ENCODE assay signal across 25 mouse cellular contexts in the genomic region with DNA sequence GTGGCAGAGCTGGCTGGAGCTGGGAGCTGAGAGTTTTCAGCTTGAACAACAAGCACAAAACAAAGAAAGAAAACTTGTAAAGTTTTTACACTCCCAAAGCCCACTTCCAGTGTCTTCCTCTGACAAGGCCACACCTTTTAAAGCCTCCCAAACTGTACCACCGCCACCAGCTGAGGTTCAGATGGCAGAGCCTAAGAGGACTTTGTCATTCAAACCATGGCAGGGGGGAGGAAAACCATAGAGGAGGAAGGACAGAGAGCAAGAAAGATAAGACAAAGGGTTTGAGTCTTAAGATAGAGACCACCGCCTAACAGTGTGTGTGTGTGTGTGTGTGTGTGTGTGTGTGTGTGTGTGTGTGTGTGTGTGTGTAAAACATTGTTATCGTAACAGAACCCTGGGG.
A peak's percentile ranks its signal among the peaks of the same experiment; 100 is the strongest.
DNase-seq lines count a peak whose midpoint lies in the region; ATAC-seq lines count a peak whose summit lies in the region.
"Had no signal": no experiment of that assay in that cellular context is flagged by ENCODE, and none has a peak within 500 bp of the region (broad histone marks: within the 10 kb centered on the region; RNA-seq: fewer than 3 reads in every experiment).

No protein-coding gene starts in this region.

- peak; percentile 34 for DNase-seq in heart, adult 11 months
- DNase-seq in heart, postnatal 25 days (ENCODE audit: low spot score): no peak
- peak; percentile 19 for DNase-seq in ZHBTc4 (ENCODE audit: low read depth, low spot score)
- no peak for DNase-seq in embryonic facial prominence, embryonic 14.5 days (ENCODE audit: low spot score)
- no peak for DNase-seq in ovary, postnatal 10 days (ENCODE audit: low spot score)
- no peak for DNase-seq in layer of hippocampus, postnatal 14 days (ENCODE audit: low spot score in 2 of 2)
- DNase-seq: adrenal gland, postnatal 25 days; cerebellum, adult 11 months; cerebellum, adult 9-11 months; gastrocnemius, postnatal 10 days; heart, adult 18-20 months; heart, postnatal 4 days; kidney, adult 9 months; kidney, postnatal 14 days; lung, adult 18-20 months; lung, postnatal 10 days; right cerebral cortex, adult 18-20 months; thymus, adult 18-20 months; thymus, postnatal 36 days had no signal

- no peaks in the 10 kb centered on the region for H3K36me3 ChIP-seq in embryonic facial prominence, embryonic 14.5 days (ENCODE audit: control insufficient read depth, insufficient read depth, low read length)
- H3K36me3 ChIP-seq in liver, embryonic 16.5 days (ENCODE audit: control insufficient read depth, insufficient read depth): no peaks in the 10 kb centered on the region
- no peaks in the 10 kb centered on the region for H3K36me3 ChIP-seq in forebrain, embryonic 13.5 days (ENCODE audit: poor library complexity, severe bottlenecking)
- H3K36me3 ChIP-seq: intestine, embryonic 15.5 days; midbrain, embryonic 12.5 days had no signal

- H3K9ac ChIP-seq in embryonic facial prominence, embryonic 14.5 days (ENCODE audit: low read depth, low read length): no peak overlapping the region; the same call in 1 of the 2 replicates
- no peak overlapping the region for H3K9ac ChIP-seq in liver, embryonic 16.5 days (ENCODE audit: low read depth, low read length)
- no peak overlapping the region for H3K9ac ChIP-seq in forebrain, embryonic 13.5 days
- H3K9ac ChIP-seq: intestine, embryonic 15.5 days; midbrain, embryonic 12.5 days had no signal

- peaks cover 18% of the 10 kb centered on the region for H3K4me1 ChIP-seq in embryonic facial prominence, embryonic 14.5 days (ENCODE audit: control insufficient read depth, insufficient read depth, low read length)
- H3K4me1 ChIP-seq in liver, embryonic 16.5 days (ENCODE audit: control insufficient read depth, low read depth, low read length): no peaks in the 10 kb centered on the region
- H3K4me1 ChIP-seq in forebrain, embryonic 13.5 days: no peaks in the 10 kb centered on the region
- H3K4me1 ChIP-seq: intestine, embryonic 15.5 days; midbrain, embryonic 12.5 days had no signal

- no peak overlapping the region for H3K4me3 ChIP-seq in embryonic facial prominence, embryonic 14.5 days (ENCODE audit: low read depth, low read length)
- no peak overlapping the region for H3K4me3 ChIP-seq in liver, embryonic 16.5 days (ENCODE audit: low read depth, low read length)
- H3K4me3 ChIP-seq in forebrain, embryonic 13.5 days: no peak overlapping the region
- H3K4me3 ChIP-seq: intestine, embryonic 15.5 days; midbrain, embryonic 12.5 days had no signal

- no peak for ATAC-seq in embryonic facial prominence, embryonic 14.5 days (ENCODE audit: low read depth)
- 0 out of 2 replicates have a peak, but pooled peaks have one; percentile 16 for ATAC-seq in liver, embryonic 16.5 days (ENCODE audit: low read depth)
- ATAC-seq in forebrain, embryonic 13.5 days: no peak
- ATAC-seq: forebrain, embryonic 16.5 days; hindbrain, embryonic 16.5 days; intestine, embryonic 15.5 days had no signal

- WGBS in embryonic facial prominence, embryonic 14.5 days: 47% methylated on average over 3 of the region's 3 CpGs
- WGBS in liver, embryonic 16.5 days (ENCODE audit: insufficient replicate concordance): 13% methylated on average over 3 of the region's 3 CpGs
- WGBS in forebrain, embryonic 13.5 days: 58% methylated on average over 3 of the region's 3 CpGs

- no peaks in the 10 kb centered on the region for H3K27me3 ChIP-seq in embryonic facial prominence, embryonic 14.5 days (replicated peaks; ENCODE audit: control insufficient read depth, insufficient read depth, low read length)
- no peaks in the 10 kb centered on the region for H3K27me3 ChIP-seq in liver, embryonic 16.5 days (ENCODE audit: control insufficient read depth, insufficient read depth, low read depth, low read length)
- H3K27me3 ChIP-seq in forebrain, embryonic 13.5 days: no peaks in the 10 kb centered on the region
- H3K27me3 ChIP-seq: intestine, embryonic 15.5 days; midbrain, embryonic 12.5 days had no signal

- H3K9me3 ChIP-seq in embryonic facial prominence, embryonic 14.5 days (ENCODE audit: control insufficient read depth, low read length): no peaks in the 10 kb centered on the region
- H3K9me3 ChIP-seq in liver, embryonic 16.5 days (replicated peaks; ENCODE audit: control insufficient read depth, low read length): no peaks in the 10 kb centered on the region
- no peaks in the 10 kb centered on the region for H3K9me3 ChIP-seq in forebrain, embryonic 13.5 days (replicated peaks)
- H3K9me3 ChIP-seq: intestine, embryonic 15.5 days; midbrain, embryonic 12.5 days had no signal

- no peak overlapping the region for H3K4me2 ChIP-seq in embryonic facial prominence, embryonic 14.5 days (ENCODE audit: low read depth, low read length)
- no peak overlapping the region for H3K4me2 ChIP-seq in liver, embryonic 16.5 days (ENCODE audit: low read depth, low read length)
- no peak overlapping the region for H3K4me2 ChIP-seq in forebrain, embryonic 13.5 days
- H3K4me2 ChIP-seq: intestine, embryonic 15.5 days; midbrain, embryonic 12.5 days had no signal

- H3K27ac ChIP-seq in embryonic facial prominence, embryonic 14.5 days (replicated peaks; ENCODE audit: low read depth, low read length): peak overlapping the region; percentile 80
- no peak overlapping the region for H3K27ac ChIP-seq in liver, embryonic 16.5 days (ENCODE audit: low read length)
- no peak overlapping the region for H3K27ac ChIP-seq in forebrain, embryonic 13.5 days
- H3K27ac ChIP-seq: intestine, embryonic 15.5 days; midbrain, embryonic 12.5 days had no signal

- intact Hi-C loops in heart, postnatal 25 days (cut with DNase I): no loop called here

Comparison
In these comparisons a context has a peak if more than half of its experiments do, and no peak if none do; other contexts are left out.
1. DNase-seq: peak in heart, adult 11 months (single experiment) and ZHBTc4 (single experiment); none in heart, postnatal 25 days (single experiment), embryonic facial prominence, embryonic 14.5 days (single experiment), ovary, postnatal 10 days (single experiment) and layer of hippocampus, postnatal 14 days (0 of 2).